Mouse (Mus musculus): Measurements from ENCODE around the gene Braf.

Gene Braf

DNA sequence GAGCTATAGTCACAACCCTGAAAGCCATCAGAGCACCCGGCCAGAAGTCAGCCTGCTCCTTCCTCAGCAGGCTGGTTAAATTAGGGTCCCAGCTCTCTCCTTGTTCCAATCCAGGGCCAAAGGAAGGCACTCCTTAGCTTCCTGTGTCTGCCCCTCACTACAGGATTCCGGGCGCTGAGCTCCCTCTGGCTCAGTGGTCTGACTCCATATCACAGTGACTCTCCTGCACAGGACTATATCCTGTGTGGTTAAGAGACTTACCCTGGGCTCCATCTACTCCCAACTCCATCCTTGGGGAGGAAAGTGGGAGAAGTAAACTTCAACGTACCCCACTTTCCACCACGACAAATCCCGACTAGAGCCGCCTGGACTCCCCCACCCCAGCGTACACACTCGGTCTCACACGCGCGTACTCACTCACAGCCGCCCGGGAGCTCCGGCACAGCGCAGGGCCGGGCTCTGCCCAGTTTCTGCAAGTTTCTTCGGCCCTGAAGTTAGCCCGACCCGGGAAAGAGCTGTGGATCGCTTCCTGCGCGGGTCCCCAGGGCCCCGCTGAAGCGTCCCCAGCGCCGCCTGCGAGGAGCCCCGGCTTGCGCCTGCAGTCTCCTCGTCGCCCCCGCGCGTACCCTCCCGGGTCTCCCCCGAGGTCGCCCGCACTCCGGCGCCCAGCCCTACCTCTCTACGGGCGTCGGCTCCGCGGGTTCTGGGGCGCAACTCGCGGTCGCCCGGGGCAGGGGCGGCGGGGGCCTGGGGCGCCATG, 168.2 kb downstream of the Braf start:
- peak; percentile 27 for DNase-seq (ENCODE audit: low read depth, low spot score)

DNA sequence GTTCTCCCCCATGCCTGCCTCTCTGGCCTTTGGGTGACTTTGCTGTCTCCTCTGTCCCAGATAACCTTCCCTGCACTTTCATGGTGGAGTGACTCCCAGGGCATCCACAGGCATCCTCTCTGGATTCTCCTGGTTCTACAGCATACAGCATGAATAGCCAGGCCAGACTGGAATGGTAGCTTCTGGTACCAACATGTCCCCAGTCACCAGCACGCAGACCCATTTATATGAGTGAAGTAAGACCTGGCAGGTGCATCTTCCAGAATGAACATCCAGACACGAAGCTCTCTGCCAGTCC, 169.7 kb downstream of the Braf start:
- DNase-seq (ENCODE audit: low read depth, low spot score): no peak

DNA sequence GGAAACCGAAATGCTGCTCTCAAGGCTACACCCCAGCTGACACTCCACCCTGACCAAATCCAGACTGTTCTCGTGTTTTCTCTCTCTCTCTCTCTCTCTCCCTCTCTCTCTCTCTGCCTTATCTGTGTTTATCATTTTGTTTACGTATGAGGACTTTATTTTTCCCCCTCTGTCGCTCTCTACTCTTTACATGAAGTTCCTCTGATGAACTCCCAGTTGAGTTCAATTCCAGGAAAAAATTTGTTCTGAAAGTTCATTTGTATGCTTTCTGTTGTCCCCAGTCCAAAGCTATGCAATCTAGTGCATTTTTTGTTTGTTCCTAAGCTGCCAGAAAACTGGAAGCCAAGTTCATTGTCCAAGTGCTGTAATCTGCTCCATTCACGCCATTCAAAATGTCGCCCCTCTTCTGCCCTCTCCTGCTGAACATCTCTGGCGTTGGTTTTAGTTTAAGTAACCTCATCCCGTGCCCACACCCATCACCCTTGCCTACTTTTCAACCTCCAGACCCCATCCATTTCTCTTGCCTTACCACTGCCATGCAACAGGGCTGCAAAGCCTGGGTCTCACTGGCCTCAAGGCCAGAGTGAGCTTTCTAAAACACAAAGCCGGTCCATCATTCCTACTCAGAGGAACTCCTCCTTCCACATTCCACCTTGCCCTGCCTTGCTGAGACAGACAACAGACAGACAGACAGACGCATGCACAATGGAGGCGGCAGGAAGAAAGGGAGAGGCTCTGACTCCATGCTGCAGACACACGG, 170.2 kb downstream of the Braf start:
- DNase-seq (ENCODE audit: low read depth, low spot score): no peak

All from brain, adult 2 months (tissue).